Mouse (Mus musculus) embryonic facial prominence, embryonic 11.5 days (tissue): Measurements from ENCODE around the gene Ppp1r35. TPM values are rescaled to one million over a fixed set of nuclear protein-coding genes. Genes with fewer than 3 reads are reported as not detected.

Experiments used
- ATAC-seq: fragments of 200-750 bp; cut with Nextera tagmentation; replicated peaks from 2 replicates; pipeline ENCODE4 v1.8.0; 2017; ENCODE audit warnings: low read depth; ENCODE audit not compliant: insufficient number of reproducible peaks, low FRiP score, low TSS enrichment
- DNase-seq: peaks from one replicate; pipeline ENCODE4 v3.0.0-alpha.2; 2015; ENCODE audit warnings: low spot score
- H3K27ac ChIP-seq: fragments of 300-500 bp; sonication (generic); replicated peaks from 2 replicates; pipeline ENCODE4 v1.5.1; 2014; ENCODE audit warnings: mild to moderate bottlenecking, low read depth, low read length, control low read depth
- H3K27me3 ChIP-seq: fragments of 300-500 bp; sonication (generic); 2 replicates; pipeline ENCODE4 v1.6.1; 2014; ENCODE audit warnings: mild to moderate bottlenecking, low read length, moderate library complexity, mixed read lengths; ENCODE audit not compliant: control insufficient read depth, insufficient read depth
- H3K36me3 ChIP-seq: fragments of 300-500 bp; sonication (generic); replicated peaks from 2 replicates; pipeline ENCODE4 v1.6.1; 2014; ENCODE audit warnings: low read depth, mild to moderate bottlenecking, low read length, moderate library complexity, mixed read lengths; ENCODE audit not compliant: control insufficient read depth, insufficient read depth
- H3K4me1 ChIP-seq: fragments of 300-500 bp; sonication (generic); 2 replicates; pipeline ENCODE4 v1.6.1; 2014; ENCODE audit warnings: low read length, mixed read lengths; ENCODE audit not compliant: control insufficient read depth, insufficient read depth
- H3K4me2 ChIP-seq: fragments of 300-500 bp; sonication (generic); 2 replicates; pipeline ENCODE4 v1.6.1; 2014; ENCODE audit warnings: low read depth, mild to moderate bottlenecking, control low read depth, low read length, moderate library complexity
- H3K4me3 ChIP-seq: fragments of 300-500 bp; sonication (generic); 2 replicates; pipeline ENCODE4 v1.5.1; 2014; ENCODE audit warnings: low read depth, low read length, control low read depth
- H3K9ac ChIP-seq: fragments of 300-500 bp; sonication (generic); replicated peaks from 2 replicates; pipeline ENCODE4 v1.6.1; 2014; ENCODE audit warnings: mild to moderate bottlenecking, control low read depth, low read length
- H3K9me3 ChIP-seq: fragments of 300-500 bp; sonication (generic); replicated peaks from 2 replicates; pipeline ENCODE4 v1.6.1; 2016; ENCODE audit warnings: mild to moderate bottlenecking, low read length, inconsistent platforms, mixed read lengths; ENCODE audit not compliant: control insufficient read depth
- WGBS: fragments of 180-500 bp; shearing (Covaris S2); extraction: QIAGEN DNeasy Blood & Tissue Kit; methylation state at CpG from one replicate; pipeline ENCODE4 v1.1.7; 2014; 5-methylcytosine and 5-hydroxymethylcytosine counted together
- polyA plus RNA-seq: library from polyadenylated mRNA; unstranded; fragments of >200 nt; fragmentation: Nextera tagmentation; extraction: Ambion mirVana; gene quantifications from 2 replicates; pipeline ENCODE4 v1.2.1, GENCODE M21; 2014

Gene Ppp1r35
- polyA plus RNA-seq, 1 experiment from 2014 or later, result 65.1 TPM

- no peaks in the 10 kb centered on the region for H3K36me3 ChIP-seq
- WGBS, result 84% methylated on average over 1 of the region's 1 CpGs
- no peaks in the 10 kb centered on the region for H3K4me1 ChIP-seq
- no peak overlapping the region for H3K9ac ChIP-seq
- H3K27me3 ChIP-seq, result no peaks in the 10 kb centered on the region
- no peak overlapping the region for H3K4me2 ChIP-seq
- no peak overlapping the region for H3K4me3 ChIP-seq
- ATAC-seq (no peak), DNase-seq (no peak)
- no peaks in the 10 kb centered on the region for H3K9me3 ChIP-seq
- H3K27ac ChIP-seq, result no peak overlapping the region
Observed at GRCm38 (mm10) chr5:137806158-137806557, 27.5 kb downstream of the Ppp1r35 start.

GRCm38 (mm10) chr5:137808316-137808715 is 29.7 kb downstream of the Ppp1r35 start:
- Histone ChIP-seq H3K36me3 (no peaks in the 10 kb centered on the region), H3K27ac (no peak overlapping the region), H3K4me3 (no peak overlapping the region), H3K4me2 (no peak overlapping the region), H3K27me3 (no peaks in the 10 kb centered on the region), H3K4me1 (no peaks in the 10 kb centered on the region), H3K9me3 (no peaks in the 10 kb centered on the region), H3K9ac (no peak overlapping the region)
- ATAC-seq, result no peak
- 88% methylated on average over 5 of the region's 5 CpGs for WGBS
- no peak for DNase-seq

DNA sequence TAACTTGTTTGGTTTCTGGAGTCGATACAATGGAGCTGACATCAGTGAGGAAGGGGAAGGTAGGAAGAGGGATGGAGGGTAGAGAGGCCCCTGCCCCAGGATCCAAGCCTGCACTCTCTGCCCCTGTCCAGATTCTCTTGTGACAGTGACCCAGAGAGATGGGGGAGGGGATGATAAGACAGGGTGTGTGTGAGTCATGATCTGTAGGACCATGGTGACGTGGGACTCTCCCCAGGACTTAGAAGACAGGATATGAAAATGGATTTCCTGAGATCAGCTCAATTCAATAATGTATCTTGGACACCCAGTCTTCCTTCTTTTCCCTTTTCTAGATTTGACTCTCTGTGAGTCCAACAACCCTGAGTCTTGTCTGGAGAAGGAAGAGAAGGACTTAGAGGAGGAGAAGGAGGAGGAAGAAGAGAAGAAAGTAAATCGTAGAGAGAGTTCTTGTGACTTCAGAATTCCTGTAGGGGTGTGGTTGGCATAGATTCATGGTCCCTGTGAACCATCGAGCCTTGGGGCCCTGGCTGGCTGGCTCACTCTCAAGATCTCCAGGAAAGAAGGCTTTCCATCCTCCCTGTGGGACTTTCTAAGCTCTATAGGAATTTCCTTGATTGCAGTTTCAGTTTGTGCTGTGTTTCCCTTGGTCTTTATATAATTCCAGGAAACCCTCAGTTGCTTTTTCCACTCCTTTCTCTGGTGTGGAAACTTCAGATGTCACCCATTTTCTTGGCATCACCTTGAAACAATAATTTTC is 39.0 kb downstream of the Ppp1r35 start:
- 81% methylated on average over 4 of the region's 4 CpGs for WGBS
- Histone ChIP-seq H3K9me3 (no peaks in the 10 kb centered on the region), H3K36me3 (no peaks in the 10 kb centered on the region), H3K4me2 (no peak overlapping the region), H3K4me3 (no peak overlapping the region), H3K4me1 (no peaks in the 10 kb centered on the region), H3K27me3 (no peaks in the 10 kb centered on the region), H3K27ac (no peak overlapping the region), H3K9ac (no peak overlapping the region)
- DNase-seq, result no peak
- ATAC-seq, result no peak

DNA sequence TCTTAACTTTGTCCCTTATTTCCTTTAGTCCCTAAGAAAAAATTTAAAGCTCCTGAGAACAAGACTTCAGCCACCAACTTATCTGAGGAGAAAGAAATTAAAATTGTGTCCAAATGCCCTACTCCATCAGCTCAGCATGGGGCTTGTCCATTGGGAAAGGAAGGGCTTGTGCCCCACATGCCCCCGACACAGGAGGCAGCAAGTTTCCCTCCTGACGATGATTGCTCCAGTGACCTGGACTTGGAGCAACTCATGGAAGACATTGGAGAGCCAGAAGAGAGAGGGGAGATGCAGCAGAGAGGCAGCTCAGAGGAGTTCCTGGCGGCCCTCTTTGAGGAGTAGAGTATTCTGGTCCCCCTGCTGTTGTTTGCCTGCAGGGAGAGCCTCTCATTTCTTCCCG is 43.5 kb downstream of the Ppp1r35 start:
- ATAC-seq (no peak), DNase-seq (no peak)
- 60% methylated on average over 4 of the region's 4 CpGs for WGBS

GRCm38 (mm10) chr5:137822602-137823001 is 44.0 kb downstream of the Ppp1r35 start:
- Histone ChIP-seq H3K9ac (no peak overlapping the region), H3K4me2 (no peak overlapping the region), H3K27me3 (no peaks in the 10 kb centered on the region), H3K36me3 (no peaks in the 10 kb centered on the region), H3K9me3 (no peaks in the 10 kb centered on the region), H3K27ac (no peak overlapping the region), H3K4me1 (no peaks in the 10 kb centered on the region), H3K4me3 (no peak overlapping the region)
- whole genome bisulfite sequencing, result 78% methylated on average over 1 of the region's 1 CpGs
- ATAC-seq, result no peak
- no peak for DNase-seq

More for the DNA sequence above, 43.5 kb downstream of the Ppp1r35 start:
- H3K4me3 ChIP-seq, result no peak overlapping the region
- H3K4me1 ChIP-seq, result no peaks in the 10 kb centered on the region
- no peaks in the 10 kb centered on the region for H3K27me3 ChIP-seq
- no peaks in the 10 kb centered on the region for H3K9me3 ChIP-seq
- no peaks in the 10 kb centered on the region for H3K36me3 ChIP-seq
- no peak overlapping the region for H3K27ac ChIP-seq
- H3K9ac ChIP-seq, result no peak overlapping the region
- no peak overlapping the region for H3K4me2 ChIP-seq

DNA sequence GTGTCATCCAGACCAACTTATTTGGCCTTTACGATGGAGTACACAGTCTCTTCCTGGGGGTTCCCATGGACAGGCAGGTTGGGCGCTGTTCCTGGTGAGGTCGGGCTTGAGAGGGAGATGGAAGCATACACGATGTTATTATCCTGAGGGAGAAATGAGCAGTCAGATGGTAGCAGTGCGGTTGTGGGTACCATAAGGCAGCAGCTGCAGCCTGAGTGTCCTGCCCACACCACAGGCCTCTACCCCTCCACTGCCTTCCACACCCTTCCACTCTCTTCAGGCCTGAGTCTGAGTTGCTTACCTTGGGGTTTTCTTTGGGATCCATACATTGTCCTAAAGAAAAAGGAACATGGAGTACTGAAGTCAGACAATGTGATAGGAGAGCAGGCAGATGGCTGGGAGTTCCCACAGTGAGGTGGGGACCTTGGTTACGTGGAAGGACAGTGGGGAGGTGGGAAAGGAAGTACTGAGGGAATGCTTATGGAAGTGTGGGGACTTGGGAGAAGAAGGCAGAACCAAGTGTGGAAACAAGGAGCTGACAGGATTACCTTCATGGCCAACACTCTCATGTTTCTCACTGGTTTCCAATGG is 44.9 kb downstream of the Ppp1r35 start:
- ATAC-seq, result no peak
- 88% methylated on average over 6 of the region's 6 CpGs for WGBS
- Histone ChIP-seq H3K36me3 (no peaks in the 10 kb centered on the region), H3K27me3 (no peaks in the 10 kb centered on the region), H3K4me1 (no peaks in the 10 kb centered on the region), H3K4me3 (no peak overlapping the region), H3K9me3 (no peaks in the 10 kb centered on the region), H3K9ac (no peak overlapping the region), H3K27ac (no peak overlapping the region), H3K4me2 (no peak overlapping the region)
- DNase-seq, result no peak

GRCm38 (mm10) chr5:137825030-137825429 is 46.4 kb downstream of the Ppp1r35 start:
- no peak overlapping the region for H3K27ac ChIP-seq
- no peaks in the 10 kb centered on the region for H3K36me3 ChIP-seq
- ATAC-seq (no peak), DNase-seq (no peak)
- 86% methylated on average over 3 of the region's 3 CpGs for WGBS
- H3K4me1 ChIP-seq, result no peaks in the 10 kb centered on the region
- no peak overlapping the region for H3K4me3 ChIP-seq
- no peak overlapping the region for H3K4me2 ChIP-seq
- no peaks in the 10 kb centered on the region for H3K9me3 ChIP-seq
- H3K27me3 ChIP-seq, result no peaks in the 10 kb centered on the region
- H3K9ac ChIP-seq, result no peak overlapping the region

GRCm38 (mm10) chr5:137825971-137826370 is 47.3 kb downstream of the Ppp1r35 start:
- no peaks in the 10 kb centered on the region for H3K4me1 ChIP-seq
- H3K27me3 ChIP-seq, result no peaks in the 10 kb centered on the region
- no peak overlapping the region for H3K4me2 ChIP-seq
- ATAC-seq (no peak), DNase-seq (no peak)
- H3K36me3 ChIP-seq, result no peaks in the 10 kb centered on the region
- H3K27ac ChIP-seq, result no peak overlapping the region
- no peak overlapping the region for H3K9ac ChIP-seq
- no peaks in the 10 kb centered on the region for H3K9me3 ChIP-seq
- H3K4me3 ChIP-seq, result no peak overlapping the region
- WGBS, result 83% methylated on average over 2 of the region's 2 CpGs
